Mouse (Mus musculus) kidney, postnatal 10 days (tissue): ENCODE results near the gene Atp6v0a4.

ENCODE experiments used
- DNase-seq: peaks from one replicate; pipeline ENCODE4 v3.0.0; 2021; ENCODE audit warnings: mixed read lengths

The Atp6v0a4 gene

DNA sequence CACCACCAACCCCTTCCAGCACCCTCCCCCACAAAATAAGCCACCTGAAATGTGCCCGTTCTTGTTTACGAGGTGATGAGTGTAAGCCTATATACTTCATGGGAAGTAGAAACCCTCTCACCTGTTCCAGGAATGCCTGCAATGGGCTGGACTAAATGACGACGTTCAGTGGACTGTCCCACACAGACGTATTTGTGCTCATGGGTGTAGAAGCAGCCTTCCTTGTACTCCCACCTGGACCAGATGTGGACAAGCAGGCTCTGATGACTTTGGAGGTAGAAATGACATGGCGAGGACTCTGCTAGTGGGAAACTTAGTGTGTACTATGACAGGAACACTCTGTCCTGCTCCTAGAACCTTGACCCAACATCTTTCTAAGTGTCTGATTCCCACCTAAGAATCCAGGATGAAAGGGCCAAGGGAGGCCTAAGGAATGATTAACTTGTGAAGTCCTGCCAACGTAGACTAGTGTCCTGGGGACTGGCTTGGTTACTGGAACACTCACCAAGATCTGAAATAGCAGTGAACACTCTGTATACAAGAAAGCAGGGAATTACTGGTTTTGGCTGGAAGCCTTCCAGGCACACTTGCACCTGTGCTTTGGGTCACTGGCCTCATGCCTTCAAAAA lies at the start of gene Atp6v0a4:
Atp6v0a4 (minus strand) TSS at position 380 of the 629 bp plus-strand sequence.
- peak; percentile 74 for DNase-seq

DNA sequence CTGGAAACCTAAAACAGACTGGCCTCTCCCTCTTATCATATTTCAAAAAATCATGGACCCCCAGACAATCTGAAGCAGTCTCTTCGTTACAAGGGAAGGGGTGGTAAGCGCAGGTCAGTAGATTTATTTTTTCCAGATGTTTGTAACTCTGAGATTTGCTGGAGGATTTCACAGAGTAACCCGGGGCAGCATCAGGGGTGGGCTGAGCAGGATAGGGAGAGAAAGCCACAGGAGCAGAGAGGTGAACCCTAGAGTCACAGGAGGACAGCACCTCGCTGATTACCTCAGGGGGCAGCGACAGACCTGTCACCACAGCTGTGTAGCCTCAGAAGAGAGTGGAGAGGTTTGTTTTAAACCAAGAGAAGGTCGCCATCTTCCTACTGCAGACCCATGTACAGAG lies 41.0 kb upstream of the Atp6v0a4 start:
- no peak for DNase-seq

DNA sequence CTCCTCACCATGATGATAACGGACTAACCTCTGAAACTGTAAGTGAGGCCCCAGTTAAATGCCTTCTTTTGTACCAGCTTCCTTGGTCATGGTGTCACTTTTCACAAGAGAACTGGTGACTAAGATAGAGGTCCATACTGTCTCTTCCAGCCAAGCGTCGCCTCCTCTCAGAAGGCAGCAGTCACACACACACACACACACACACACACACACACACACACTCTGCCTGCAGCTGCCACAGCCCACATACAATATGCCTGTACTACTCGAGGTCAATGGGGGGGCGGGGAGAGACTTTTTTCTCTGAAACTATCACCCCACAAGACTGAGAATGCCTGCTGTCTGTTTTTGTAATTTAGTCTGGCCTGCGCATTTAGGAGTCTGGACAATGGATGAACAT lies 40.3 kb upstream of the Atp6v0a4 start:
- DNase-seq: no peak

DNA sequence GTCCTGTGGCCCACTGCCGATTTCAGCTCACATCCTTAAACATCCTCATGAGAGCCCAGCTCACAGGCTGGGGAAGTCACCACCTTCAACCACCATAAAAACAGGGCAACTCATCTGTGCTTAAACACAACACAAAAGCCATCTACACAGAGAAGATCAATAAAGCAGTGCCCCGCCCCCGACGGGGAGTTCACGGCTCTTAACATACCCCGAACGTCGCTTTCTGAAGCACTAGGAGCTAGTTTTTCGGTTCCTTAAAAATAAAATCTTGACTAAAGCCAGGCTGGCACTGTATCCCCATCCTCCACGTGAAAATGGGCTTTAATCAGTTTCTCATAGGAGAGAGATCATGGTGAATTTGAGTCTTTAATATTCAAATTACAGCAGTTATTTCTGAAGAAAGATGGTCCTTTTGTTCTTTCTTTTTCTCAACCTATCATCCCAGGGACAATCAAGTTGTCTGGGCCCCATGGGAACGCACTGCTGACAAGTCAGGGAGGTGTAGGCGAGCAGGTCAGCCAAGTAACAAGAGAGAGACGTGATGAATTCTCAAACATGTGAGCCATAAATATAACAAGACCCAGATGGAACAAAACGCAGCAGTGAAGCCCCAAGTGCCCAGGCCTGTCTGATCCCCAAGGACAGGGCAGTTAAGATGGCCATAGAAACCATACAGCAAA lies 38.6 kb upstream of the Atp6v0a4 start:
- no peak for DNase-seq

DNA sequence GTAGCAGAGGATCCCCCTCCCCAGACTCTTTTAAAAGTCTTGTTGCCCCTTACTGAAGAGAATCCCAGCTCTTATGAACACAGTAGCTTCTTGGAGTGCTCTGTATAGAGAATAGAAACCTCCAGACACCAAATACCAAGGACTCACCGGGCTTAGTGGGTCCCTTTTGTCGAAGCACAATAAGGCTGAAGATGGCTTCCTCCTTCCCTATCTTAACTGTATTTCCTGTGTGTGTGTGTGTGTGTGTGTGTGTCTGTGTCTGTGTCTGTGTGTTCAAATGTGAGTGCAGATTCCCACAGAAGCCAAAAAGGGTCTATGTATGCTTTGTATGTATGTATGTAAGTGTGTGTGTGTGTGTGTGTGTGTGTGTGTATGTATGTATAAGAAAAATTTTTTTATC lies 36.2 kb upstream of the Atp6v0a4 start:
- no peak for DNase-seq

DNA sequence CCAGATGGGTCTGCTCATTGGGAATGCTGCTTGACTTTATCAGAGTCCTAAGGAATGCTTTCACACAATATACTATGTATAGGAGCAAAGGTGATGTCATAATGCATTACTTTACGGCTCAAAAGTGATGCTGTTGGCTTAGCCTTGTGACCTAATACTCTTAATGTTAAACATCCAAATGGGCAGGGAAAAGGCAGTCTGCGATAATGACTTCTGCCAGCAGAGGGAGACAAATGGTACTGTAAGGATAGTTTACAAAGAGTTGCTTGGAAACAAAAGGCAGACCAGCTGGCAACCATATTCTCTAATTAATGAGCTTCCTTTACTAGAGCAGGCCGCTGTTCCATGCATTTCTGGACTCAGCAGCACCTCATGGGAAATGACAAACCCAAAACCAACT lies 35.7 kb upstream of the Atp6v0a4 start:
- DNase-seq: peak; percentile 94

DNA sequence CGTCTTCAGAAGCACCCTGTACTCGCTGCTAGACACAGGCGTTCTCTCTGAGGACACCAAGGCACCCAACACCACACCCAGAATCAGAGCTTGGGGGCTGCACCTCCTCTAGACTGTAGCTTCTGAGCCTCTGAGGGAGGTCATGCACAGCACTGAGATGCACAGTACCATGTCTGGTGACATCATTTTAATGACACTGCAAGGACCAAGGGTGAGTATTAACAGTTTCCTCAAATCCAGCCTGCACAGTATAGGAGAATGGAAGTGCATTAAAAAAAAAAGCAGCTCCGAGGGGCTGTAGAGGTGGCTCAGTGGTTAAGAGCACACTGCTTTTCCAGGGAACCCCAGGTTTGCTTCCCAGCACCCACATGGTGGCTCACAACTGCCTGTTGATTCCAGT lies 35.2 kb upstream of the Atp6v0a4 start:
- no peak for DNase-seq

DNA sequence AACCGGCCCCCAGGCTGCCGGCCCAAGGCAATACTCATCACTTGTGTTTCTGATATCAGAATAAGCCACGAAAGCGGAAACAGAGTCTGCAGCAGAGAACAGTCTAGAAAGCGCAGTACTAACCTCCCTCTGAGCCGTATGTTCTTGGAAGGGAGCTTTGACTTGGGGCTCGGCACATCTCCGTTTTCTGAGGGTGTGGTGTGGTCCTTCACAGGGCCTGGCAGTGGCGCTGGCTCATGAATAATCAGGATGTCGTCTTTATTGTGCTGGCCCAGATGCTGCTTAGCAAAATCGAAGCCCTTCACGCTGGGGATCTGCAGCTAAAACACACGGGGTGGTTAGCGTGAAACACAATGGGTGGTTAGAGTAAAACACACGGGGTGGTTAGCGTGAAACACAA lies 33.5 kb upstream of the Atp6v0a4 start:
- DNase-seq: no peak

DNA sequence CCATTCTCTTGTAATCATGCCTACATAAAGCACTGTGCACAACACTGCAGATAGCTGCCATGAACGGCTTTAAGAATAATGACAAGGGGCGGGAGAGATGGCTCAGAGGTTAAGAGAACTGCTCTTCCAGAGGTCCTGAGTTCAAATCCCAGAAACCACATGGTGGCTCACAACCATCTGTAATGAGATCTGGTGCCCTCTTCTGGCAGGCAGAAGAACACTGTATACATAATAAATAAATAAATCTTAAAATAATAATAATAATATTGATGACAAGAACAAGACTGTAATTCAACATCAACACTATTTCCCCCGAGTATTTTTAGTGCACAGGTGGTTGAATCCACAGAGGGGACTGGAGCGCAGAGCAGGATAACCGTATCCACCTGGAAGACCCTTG lies 31.8 kb upstream of the Atp6v0a4 start:
- DNase-seq: no peak

DNA sequence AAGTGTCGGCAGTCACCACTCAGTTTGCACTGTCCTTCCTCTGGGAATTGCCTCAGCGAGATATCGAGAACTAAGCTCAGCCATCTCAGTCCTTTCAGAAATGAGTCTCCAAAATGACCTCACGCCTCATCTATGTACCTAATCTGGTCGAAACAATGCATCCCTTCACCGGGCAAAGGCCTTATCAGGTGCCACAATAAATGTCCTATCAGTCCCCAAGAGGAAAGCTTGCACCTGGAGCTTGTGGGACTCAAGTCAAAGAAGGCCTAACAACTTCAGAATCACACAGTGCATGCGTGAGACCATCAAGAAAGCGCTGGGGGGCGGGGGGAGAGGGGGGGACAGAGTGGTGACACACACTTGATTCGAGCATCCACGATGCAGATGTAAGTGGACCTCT lies 27.9 kb upstream of the Atp6v0a4 start:
- DNase-seq: no peak

DNA sequence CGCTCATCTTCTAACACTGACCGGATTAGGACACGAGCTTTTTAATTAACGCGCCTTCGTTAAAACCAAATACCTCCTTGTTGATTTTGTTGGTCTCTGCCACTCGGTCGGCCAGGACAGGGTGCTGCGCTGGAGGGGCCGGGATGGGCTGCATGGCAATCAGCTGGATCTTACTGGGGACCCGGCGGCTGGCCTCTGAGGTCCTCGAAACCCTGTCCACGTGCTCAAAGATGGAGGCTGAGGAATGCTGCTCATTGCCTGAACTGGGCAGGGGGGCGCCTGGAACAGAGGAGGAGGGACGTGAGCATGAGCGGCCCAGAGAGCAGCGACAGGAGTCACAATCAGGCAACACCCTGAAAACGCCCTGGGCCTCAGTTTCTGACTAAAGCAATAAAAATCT lies 25.1 kb upstream of the Atp6v0a4 start:
- DNase-seq: no peak

DNA sequence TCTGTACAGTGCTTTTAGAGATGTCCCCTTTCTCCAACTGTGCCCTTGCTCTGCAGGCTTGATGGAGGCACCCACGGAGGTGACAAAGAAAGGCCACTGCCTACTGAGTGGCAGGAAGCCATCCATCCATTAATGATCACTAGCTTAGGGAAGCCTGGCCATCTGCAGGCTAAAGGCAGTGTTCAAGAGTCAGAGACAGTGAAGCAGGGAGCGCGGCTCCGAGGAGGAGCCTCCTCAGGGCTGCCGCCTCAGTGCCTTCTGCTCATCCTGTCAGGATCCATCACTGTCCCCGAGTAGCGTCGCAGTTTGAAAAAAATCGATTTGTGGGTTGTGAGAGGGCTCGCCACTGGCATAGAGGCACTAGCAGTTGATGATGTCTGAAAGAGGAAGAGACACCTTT lies 24.2 kb upstream of the Atp6v0a4 start:
- no peak for DNase-seq

DNA sequence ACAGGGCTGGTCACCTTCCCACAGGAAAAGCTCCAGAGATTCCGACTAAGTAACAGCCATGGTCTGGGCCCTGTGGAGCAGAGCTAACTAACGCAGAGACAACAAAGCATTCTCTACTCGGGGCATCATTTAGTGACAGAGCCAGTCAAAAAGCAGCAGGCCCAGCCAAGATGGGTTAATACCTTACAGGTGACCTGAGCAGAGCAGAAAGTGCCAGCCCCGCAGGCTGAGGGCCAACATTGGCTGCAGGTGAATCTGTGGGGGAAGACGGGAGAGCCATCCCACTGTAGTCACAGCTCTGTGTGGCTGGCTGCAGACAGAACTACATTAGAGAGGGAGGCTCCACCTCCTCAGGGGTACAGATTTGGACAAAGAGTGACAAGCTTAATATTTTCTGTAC lies 22.9 kb upstream of the Atp6v0a4 start:
- no peak for DNase-seq

DNA sequence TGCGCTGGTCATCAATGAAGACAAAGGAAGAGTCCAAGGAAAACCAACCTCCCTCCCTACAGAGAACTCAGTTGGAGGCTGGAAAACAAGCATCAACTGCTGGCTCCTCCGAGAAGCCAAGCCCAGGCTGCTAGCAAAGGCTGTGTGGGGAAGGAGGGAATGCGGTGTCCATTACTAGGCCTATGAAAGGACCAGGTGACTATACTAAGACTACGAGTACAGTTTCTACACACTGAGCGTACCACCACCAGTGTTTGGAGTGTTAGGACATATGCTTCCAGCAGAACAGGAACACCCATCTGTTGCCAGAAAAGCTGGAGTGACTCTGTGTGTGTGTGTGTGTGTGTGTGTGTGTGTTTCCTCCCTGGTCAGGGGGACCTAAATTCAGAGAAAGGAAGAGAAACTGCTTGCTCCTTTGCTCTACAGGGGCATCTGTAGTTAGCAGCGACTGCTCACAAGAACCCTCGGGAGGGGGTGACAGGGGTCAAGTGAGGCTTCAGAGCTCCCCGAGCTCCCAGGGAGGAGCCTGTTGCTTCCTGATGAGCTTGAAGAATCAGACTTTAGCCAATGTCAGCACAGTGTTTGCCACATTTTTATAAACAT lies 21.2 kb upstream of the Atp6v0a4 start:
- peak; percentile 78 for DNase-seq

DNA sequence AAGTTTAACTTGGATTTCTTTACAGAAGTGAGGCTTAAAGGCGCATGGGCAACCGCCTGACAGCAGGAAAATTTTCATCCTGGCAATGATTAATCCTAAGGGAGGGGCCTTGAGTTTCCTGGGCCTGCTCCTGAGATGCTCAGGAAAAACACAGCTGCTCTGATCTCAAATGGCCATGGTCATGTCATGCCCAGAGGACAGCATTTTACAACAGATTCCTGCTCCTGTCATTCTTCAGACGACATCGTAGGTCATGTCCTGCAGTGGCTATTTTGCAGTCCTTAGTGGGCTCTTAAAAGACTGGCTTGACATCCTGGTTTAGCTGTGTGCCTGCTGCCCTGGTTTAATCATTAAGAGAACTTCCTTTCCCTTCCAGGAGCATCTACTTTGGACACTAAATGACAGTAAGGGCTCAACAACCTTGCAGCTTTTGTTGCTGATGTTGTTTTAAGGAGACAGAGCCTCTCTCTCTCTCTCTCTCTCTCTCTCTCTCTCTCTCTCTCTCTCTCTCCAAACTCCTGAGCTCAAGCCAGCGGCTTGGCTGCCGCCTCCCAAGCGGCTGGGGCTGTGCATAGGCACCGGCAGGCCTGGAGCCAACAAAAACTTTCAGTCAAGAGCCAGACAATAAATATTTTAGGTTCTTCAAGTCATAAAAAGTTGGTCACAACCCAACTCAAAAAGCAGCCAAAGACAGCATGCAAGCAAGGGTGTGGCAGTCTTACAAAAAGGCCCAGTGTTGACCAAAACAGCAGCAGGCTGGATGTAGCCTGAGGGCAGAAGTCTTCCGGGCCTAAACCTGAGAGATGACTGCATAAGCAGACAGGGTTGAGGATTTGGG lies 20.0 kb upstream of the Atp6v0a4 start:
- DNase-seq: peak; percentile 86

DNA sequence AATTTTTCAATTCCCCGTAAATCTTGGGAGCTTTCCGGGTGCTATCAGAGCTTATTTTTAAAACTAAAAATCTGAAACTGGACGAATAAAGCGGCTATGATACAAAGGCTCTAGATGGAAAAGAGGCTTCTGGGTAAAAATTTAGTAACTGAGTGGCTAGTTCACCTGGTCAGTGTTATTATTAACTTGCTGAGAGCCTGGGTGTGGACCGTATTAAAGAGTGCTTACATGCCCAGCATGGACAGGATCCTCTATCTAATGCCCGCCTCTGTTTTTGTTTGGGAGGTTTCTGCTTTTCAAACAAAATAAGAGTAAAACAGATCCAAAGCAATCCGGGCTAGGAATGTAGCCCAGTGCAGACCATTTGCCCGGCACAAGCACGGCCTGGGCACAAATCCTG lies 16.0 kb upstream of the Atp6v0a4 start:
- DNase-seq: no peak

DNA sequence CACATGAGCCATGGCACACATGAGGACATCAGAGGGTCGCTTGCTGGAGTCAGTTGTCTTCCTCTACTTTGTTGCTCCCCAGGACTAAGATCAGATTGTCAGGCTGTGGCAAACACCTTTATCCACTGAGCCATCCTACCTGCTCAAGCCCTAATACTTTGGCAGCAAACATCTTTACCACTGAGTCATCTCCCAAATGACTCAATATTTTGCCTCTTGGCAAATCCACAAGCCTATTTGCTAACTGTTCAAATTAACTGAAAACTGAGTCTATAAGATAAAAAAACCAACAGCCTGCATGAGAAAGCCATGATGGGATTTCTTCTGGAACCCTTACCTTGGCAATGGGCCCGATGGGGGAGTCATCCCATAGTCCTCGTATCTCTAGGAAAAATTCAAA lies 14.7 kb upstream of the Atp6v0a4 start:
- DNase-seq: no peak

DNA sequence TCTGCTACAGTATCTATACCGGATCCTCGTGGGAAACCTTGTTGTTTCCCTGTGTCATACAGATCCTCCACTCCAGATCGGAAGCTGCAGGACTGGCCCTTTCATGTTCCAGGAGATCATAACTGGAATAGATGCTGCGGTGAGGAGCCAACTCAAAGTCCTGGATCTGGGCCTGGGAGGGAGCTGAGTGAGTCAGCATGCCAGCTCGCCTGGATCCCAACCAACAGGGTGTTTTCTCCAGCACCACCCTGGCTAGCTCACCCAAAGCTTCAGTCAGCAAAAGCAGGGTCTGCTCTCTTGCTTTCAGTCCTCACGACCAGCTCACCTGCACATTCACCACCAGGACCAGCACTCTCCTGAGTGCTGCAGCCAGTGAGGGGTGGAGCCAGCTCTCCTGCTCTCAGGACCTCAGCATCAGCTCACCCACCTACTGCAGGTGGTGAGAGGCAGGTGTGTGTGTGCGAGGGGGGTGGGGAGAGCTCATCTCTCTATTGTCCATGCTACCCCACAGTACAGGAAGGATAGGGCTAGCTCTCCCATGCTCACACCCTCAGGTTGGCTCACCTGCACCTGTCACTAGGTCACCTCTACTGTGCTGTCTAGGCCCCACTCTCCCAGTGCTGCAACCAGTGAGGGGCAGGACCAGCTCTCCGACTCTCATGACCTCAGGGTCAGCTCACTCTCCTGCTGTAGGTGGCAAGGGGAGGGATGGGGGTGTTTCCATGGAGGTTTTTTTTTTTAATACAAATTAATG lies 10.6 kb upstream of the Atp6v0a4 start:
- DNase-seq: no peak

DNA sequence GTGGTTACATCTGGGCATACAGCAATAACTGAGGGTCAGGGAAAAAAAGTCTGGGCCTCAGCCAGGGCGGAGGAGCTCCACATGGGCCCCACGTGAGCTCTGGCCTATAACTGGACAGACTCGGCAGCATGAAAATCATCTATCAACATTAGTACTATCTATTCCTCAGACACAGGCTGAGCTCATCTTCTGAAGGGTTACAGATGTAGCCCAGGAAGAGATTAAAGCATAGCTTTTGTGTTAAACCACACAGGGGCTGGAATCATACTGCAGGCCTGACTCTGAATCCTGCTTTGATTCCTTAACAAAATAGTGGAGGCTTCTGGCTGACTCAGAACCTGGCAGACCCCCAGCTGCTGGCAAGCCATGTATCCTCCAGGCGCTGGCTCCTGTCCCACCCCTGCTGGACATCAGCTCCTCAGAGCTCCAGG lies 7.4 kb upstream of the Atp6v0a4 start:
- DNase-seq: peak; percentile 76

DNA sequence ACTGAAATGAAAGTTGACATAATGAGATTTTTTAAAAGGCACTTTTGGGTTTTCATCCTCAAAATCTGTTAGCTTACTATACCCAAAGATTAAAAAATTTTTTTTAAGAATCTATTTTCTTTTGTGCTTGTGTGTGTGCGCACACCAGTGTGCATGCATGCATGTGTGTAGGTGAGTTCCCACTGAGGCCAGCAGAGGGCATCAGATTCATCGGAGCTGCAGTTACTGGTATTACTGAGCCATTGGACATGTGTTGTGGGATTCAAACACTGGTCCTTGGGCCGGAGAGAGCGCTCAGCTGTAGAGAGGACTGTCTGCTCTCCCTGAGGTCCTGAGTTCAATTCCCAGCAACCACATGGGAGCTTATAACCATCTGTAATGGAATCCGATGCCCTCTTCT lies 5.5 kb upstream of the Atp6v0a4 start:
- DNase-seq: peak; percentile 25

DNA sequence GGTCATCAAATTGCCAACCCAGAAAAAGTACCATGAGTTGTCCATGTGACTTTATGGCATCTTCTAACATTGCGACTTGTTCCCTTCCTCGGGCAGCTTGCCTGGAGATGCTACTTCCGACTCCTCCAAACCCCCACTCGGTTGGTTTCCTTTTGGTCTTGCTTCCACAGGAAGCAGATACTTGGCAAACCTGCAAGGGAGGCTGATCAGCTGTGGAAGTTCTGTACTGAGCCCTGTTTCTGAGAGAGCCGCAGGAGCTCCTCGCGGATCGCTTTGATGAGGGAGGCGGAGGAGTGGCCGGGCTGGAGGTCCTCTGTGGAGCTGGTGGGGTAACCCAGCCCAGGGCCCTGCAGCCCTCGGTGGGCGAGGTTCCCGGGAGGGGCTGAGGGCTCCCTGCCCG lies 3.7 kb upstream of the Atp6v0a4 start:
- peak; percentile 60 for DNase-seq

DNA sequence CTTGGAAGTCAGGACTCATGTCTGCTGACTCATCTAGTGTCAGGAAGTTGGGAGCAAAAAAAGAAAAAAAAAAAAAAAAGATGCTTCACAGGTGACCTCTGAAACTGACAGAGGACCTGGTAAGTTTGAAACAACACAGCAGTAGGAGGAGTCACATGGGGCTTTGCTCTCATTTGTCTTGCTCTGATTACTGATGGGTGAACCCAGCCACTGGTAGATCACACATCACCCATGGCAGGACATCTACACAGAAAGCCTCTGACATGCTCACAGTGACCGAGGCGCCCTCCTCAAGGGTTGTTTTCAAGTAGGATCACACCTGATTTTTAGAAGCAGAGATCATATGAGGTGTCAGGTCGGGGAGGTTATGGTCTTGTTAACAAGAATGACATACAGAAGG lies 1.1 kb upstream of the Atp6v0a4 start:
- DNase-seq: no peak

DNA sequence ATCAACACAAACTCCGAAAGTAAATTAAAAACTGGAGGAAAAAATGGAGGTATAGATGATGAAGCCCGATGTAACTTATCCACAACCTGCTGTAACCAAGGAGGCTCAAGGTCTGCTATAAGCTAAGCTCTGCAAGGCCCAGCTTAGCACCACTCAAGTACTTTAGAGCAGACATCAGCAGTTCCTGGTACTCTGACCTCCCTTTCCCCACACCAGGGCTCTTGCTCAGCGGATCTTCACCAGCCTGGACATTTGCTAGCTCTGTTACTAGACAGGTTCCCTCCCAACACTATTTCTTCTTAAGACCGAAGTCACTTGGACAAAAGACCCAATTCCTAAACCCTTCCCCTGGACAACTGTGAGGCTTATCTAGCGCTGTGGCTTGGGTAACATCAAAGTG lies 496 bp upstream of the Atp6v0a4 start:
- no peak for DNase-seq
